In genomic region chr3:88297321-88297851, GRCm38 (mm10) we compare ENCODE assay signal across 8 mouse cellular contexts. TPM values are rescaled to one million over a fixed set of nuclear protein-coding genes. Genes with fewer than 3 reads are reported as not detected.
DNase-seq lines count a peak whose midpoint lies in the region; ATAC-seq and TF ChIP-seq lines count a peak whose summit lies in the region.

No protein-coding gene starts in this region.

- peak overlapping the region; percentile 86 for H3K27ac ChIP-seq in limb, embryonic 14.5 days (replicated peaks; ENCODE audit: low read depth, low read length)
- peak overlapping the region; percentile 95 for H3K27ac ChIP-seq in neural tube, embryonic 13.5 days (replicated peaks)

- WGBS in limb, embryonic 14.5 days, result under 1% methylated on average over 30 of the region's 30 CpGs
- under 1% methylated on average over 30 of the region's 30 CpGs for WGBS in neural tube, embryonic 13.5 days

- no peaks in the 10 kb centered on the region for H3K27me3 ChIP-seq in limb, embryonic 14.5 days (ENCODE audit: control insufficient read depth, insufficient read depth, low read length)
- no peaks in the 10 kb centered on the region for H3K27me3 ChIP-seq in neural tube, embryonic 13.5 days

- peaks cover 12% of the 10 kb centered on the region for H3K4me1 ChIP-seq in limb, embryonic 14.5 days (ENCODE audit: control insufficient read depth, insufficient read depth, low read length)
- H3K4me1 ChIP-seq in neural tube, embryonic 13.5 days (replicated peaks), result peaks cover 28% of the 10 kb centered on the region

- ATAC-seq in frontal cortex, adult (ENCODE audit: low TSS enrichment), result peak; percentile 70
- peak; percentile 13 for ATAC-seq in granulocyte monocyte progenitor cell, adult 5-6 weeks (replicated peaks; ENCODE audit: poor library complexity, severe bottlenecking)
- ATAC-seq in limb, embryonic 14.5 days (ENCODE audit: low FRiP score, low read depth), result no peak
- ATAC-seq in neural tube, embryonic 13.5 days (ENCODE audit: low read depth), result peak; percentile 33; the same call in 1 of the 2 replicates

- peak overlapping the region; percentile 80 for H3K4me3 ChIP-seq in limb, embryonic 14.5 days (replicated peaks; ENCODE audit: low read length)
- H3K4me3 ChIP-seq in neural tube, embryonic 13.5 days, result peak overlapping the region; percentile 89

- DNase-seq in frontal cortex, postnatal 25 days (ENCODE audit: low spot score in 2 of 2), result no peak
- peak; percentile 8 to 22 for DNase-seq in spleen, postnatal 36 days (ENCODE audit: low spot score in 2 of 2)
- DNase-seq in spleen, adult 12 weeks (ENCODE audit: low spot score), result no peak
- DNase-seq in limb, embryonic 14.5 days (ENCODE audit: low spot score), result peak; percentile 17
- DNase-seq in yolk sac, embryonic 10.5 days (ENCODE audit: low spot score), result no peak

- peak overlapping the region; percentile 70 for H3K4me2 ChIP-seq in limb, embryonic 14.5 days (replicated peaks; ENCODE audit: low read depth, low read length, severe bottlenecking)
- H3K4me2 ChIP-seq in neural tube, embryonic 13.5 days, result peak overlapping the region; percentile 97

- no peak for TF ChIP-seq POLR2A in limb, embryonic 14.5 days (IDR thresholded peaks at IDR 0.05; ENCODE audit: borderline replicate concordance, extremely low read depth, insufficient read depth, insufficient read length)

- H3K36me3 ChIP-seq in limb, embryonic 14.5 days (ENCODE audit: control insufficient read depth, insufficient read depth, low read length), result peaks cover 32% of the 10 kb centered on the region
- peaks cover 33% of the 10 kb centered on the region for H3K36me3 ChIP-seq in neural tube, embryonic 13.5 days

- peak overlapping the region; percentile 84 for H3K9ac ChIP-seq in limb, embryonic 14.5 days (ENCODE audit: low read depth, low read length, severe bottlenecking)
- peak overlapping the region; percentile 90 for H3K9ac ChIP-seq in neural tube, embryonic 13.5 days

- H3K9me3 ChIP-seq in limb, embryonic 14.5 days (ENCODE audit: control insufficient read depth, low read length), result no peaks in the 10 kb centered on the region
- H3K9me3 ChIP-seq in neural tube, embryonic 13.5 days, result no peaks in the 10 kb centered on the region

RNA-seq across cellular contexts. Expression of gene Cct3, which starts 0.5 kb away (rescaled TPM):
- 499 and 506 TPM in 2 replicates for total RNA-seq in granulocyte monocyte progenitor cell, adult 5-6 weeks (2014; fragmentation: Nextera tagmentation)
- total RNA-seq in granulocyte monocyte progenitor cell, adult 5-6 weeks (2017), result 381 TPM in 2 replicates
- polyA plus RNA-seq in limb, embryonic 14.5 days (2012; rRNA removed), result 285 and 326 TPM in 2 replicates
- 476 and 516 TPM in 2 replicates for polyA plus RNA-seq in limb, embryonic 14.5 days (2014; fragmentation: Nextera tagmentation; extraction: Ambion mirVana)
- polyA plus RNA-seq in neural tube, embryonic 13.5 days (2015; fragmentation: Nextera tagmentation; extraction: Ambion mirVana), result 496 and 532 TPM in 2 replicates

RNA-seq across cellular contexts. Expression of gene Tsacc, which starts 0.6 kb away (rescaled TPM):
- total RNA-seq in granulocyte monocyte progenitor cell, adult 5-6 weeks (2014; fragmentation: Nextera tagmentation), result 13.8 and 19.0 TPM in 2 replicates
- 7.5 and 10.0 TPM in 2 replicates for total RNA-seq in granulocyte monocyte progenitor cell, adult 5-6 weeks (2017)
- polyA plus RNA-seq in limb, embryonic 14.5 days (2012; rRNA removed), result 4.3 and 8.6 TPM in 2 replicates
- polyA plus RNA-seq in limb, embryonic 14.5 days (2014; fragmentation: Nextera tagmentation; extraction: Ambion mirVana), result 9.4 and 14.3 TPM in 2 replicates
- 8.5 and 12.5 TPM in 2 replicates for polyA plus RNA-seq in neural tube, embryonic 13.5 days (2015; fragmentation: Nextera tagmentation; extraction: Ambion mirVana)

RNA-seq across cellular contexts. Expression of gene Gm38392, which starts 10.4 kb away (rescaled TPM):
- not detected in 2 replicates for total RNA-seq in granulocyte monocyte progenitor cell, adult 5-6 weeks (2014; fragmentation: Nextera tagmentation)
- total RNA-seq in granulocyte monocyte progenitor cell, adult 5-6 weeks (2017), result not detected in 2 replicates
- polyA plus RNA-seq in limb, embryonic 14.5 days (2012; rRNA removed), result 0.77 TPM in 1 of 2 replicates, not detected in the other
- polyA plus RNA-seq in limb, embryonic 14.5 days (2014; fragmentation: Nextera tagmentation; extraction: Ambion mirVana), result 0.65 and 5.4 TPM in 2 replicates
- polyA plus RNA-seq in neural tube, embryonic 13.5 days (2015; fragmentation: Nextera tagmentation; extraction: Ambion mirVana), result 0.23 and 0.33 TPM in 2 replicates

RNA-seq across cellular contexts. Expression of gene Glmp, which starts 27.4 kb away (rescaled TPM):
- total RNA-seq in granulocyte monocyte progenitor cell, adult 5-6 weeks (2014; fragmentation: Nextera tagmentation), result 123 and 165 TPM in 2 replicates
- total RNA-seq in granulocyte monocyte progenitor cell, adult 5-6 weeks (2017), result 26.7 and 29.3 TPM in 2 replicates
- 131 and 152 TPM in 2 replicates for polyA plus RNA-seq in limb, embryonic 14.5 days (2012; rRNA removed)
- polyA plus RNA-seq in limb, embryonic 14.5 days (2014; fragmentation: Nextera tagmentation; extraction: Ambion mirVana), result 127 and 130 TPM in 2 replicates
- polyA plus RNA-seq in neural tube, embryonic 13.5 days (2015; fragmentation: Nextera tagmentation; extraction: Ambion mirVana), result 99.6 and 112 TPM in 2 replicates

RNA-seq across cellular contexts. Expression of gene Tmem79, which starts 38.6 kb away (rescaled TPM):
- total RNA-seq in granulocyte monocyte progenitor cell, adult 5-6 weeks (2014; fragmentation: Nextera tagmentation), result 0.56 and 2.0 TPM in 2 replicates
- 0.78 and 1.8 TPM in 2 replicates for total RNA-seq in granulocyte monocyte progenitor cell, adult 5-6 weeks (2017)
- 14.3 and 14.4 TPM in 2 replicates for polyA plus RNA-seq in limb, embryonic 14.5 days (2012; rRNA removed)
- 19.2 and 22.3 TPM in 2 replicates for polyA plus RNA-seq in limb, embryonic 14.5 days (2014; fragmentation: Nextera tagmentation; extraction: Ambion mirVana)
- 1.5 and 1.7 TPM in 2 replicates for polyA plus RNA-seq in neural tube, embryonic 13.5 days (2015; fragmentation: Nextera tagmentation; extraction: Ambion mirVana)

Comparison
In these comparisons a context has a peak if more than half of its experiments do, and no peak if none do; other contexts are left out.
1. DNase-seq: peak in spleen, postnatal 36 days (2 of 2) and limb, embryonic 14.5 days (single experiment); none in frontal cortex, postnatal 25 days (0 of 2), spleen, adult 12 weeks (single experiment) and yolk sac, embryonic 10.5 days (single experiment).